Mouse (Mus musculus) central nervous system, embryonic 18 days (tissue): ENCODE results near the gene Mtrf1. TPM values are rescaled to one million over a fixed set of nuclear protein-coding genes. Genes with fewer than 3 reads are reported as not detected.

Source experiments
- polyA plus RNA-seq: library from polyadenylated mRNA; depleted of rRNA; stranded (reverse); fragments of >200 nt; gene quantifications from 2 replicates; pipeline ENCODE4 v1.2.3, GENCODE M21; 2012; rRNA removed

Mtrf1 gene
- polyA plus RNA-seq, result 6.3 TPM in 2 replicates

GRCm38 (mm10) chr14:79397321-79398122 lies at the start of gene Mtrf1:
Mtrf1 (plus strand) TSS chr14:79397772.

GRCm38 (mm10) chr14:79390265-79390926 lies 7.2 kb upstream of the Mtrf1 start, which contains the start of gene Naa16:
Naa16 (minus strand) TSS chr14:79390778.

GRCm38 (mm10) chr14:79425979-79426729 lies 28.6 kb downstream of the Mtrf1 start, which contains the start of gene Kbtbd7:
Kbtbd7 (plus strand) TSS chr14:79426511.

GRCm38 (mm10) chr14:79451681-79452590 lies 54.4 kb downstream of the Mtrf1 start, which contains the start of gene Kbtbd6:
Kbtbd6 (plus strand) TSS chr14:79451835.

Other genes with a start within 250 kb of the Mtrf1 start
- gene Zfp957, start 150.4 kb upstream of the Mtrf1 start, polyA plus RNA-seq, result not detected in 2 replicates
- 46.4 and 47.3 TPM in 2 replicates for gene Rgcc, start 96.1 kb upstream of the Mtrf1 start, polyA plus RNA-seq
- gene Naa16, start 7.0 kb upstream of the Mtrf1 start, polyA plus RNA-seq, result 10.7 and 11.5 TPM in 2 replicates
- 19.8 and 20.1 TPM in 2 replicates for gene Kbtbd7, start 28.7 kb downstream of the Mtrf1 start, polyA plus RNA-seq
- 1.8 and 2.0 TPM in 2 replicates for gene Kbtbd6, start 54.1 kb downstream of the Mtrf1 start, polyA plus RNA-seq
- 3.9 and 4.2 TPM in 2 replicates for gene Elf1, start 83.4 kb downstream of the Mtrf1 start, polyA plus RNA-seq
- gene Wbp4, start 83.7 kb downstream of the Mtrf1 start, polyA plus RNA-seq, result 24.9 and 28.7 TPM in 2 replicates
- gene Sugt1, start 189.9 kb downstream of the Mtrf1 start, polyA plus RNA-seq, result 52.8 and 55.2 TPM in 2 replicates